Comparison of ENCODE assay signal across 7 mouse cellular contexts in the genomic region with DNA sequence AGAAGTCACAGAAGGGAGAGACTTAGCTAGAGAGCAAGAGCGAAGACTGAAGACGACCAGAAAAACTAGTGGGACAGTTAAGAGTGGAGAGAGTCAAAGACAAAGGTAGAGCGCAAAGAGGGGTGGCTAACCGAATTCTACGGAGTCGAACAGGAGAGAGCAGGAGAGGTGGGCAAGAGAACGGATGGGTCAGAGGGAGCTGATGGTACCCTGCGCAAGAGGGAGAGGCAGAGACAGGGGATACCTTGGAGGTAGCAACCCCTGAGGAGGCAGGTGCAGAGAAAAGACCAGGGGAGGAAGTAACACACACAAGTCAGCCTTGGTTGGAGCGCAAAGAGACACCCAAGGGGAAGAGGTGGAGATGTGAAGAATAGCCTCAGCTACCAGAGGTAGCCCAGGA. TPM values are rescaled to one million over a fixed set of nuclear protein-coding genes. Genes with fewer than 3 reads are reported as not detected.
A peak's percentile ranks its signal among the peaks of the same experiment; 100 is the strongest.
DNase-seq lines count a peak whose midpoint lies in the region; ATAC-seq and TF ChIP-seq lines count a peak whose summit lies in the region.

No protein-coding gene starts in this region.

- no peaks in the 10 kb centered on the region for H3K36me3 ChIP-seq in C2C12 (ENCODE audit: control insufficient read depth, insufficient read depth)
- 0 out of 2 replicates have a peak, but pooled peaks cover 2% of the 10 kb centered on the region for H3K36me3 ChIP-seq in heart, embryonic 14.5 days (ENCODE audit: control insufficient read depth, insufficient read depth, low read length)
- no peaks in the 10 kb centered on the region for H3K36me3 ChIP-seq in liver, postnatal 0 days (replicated peaks; ENCODE audit: insufficient read depth, low read length)

- no peak for TF ChIP-seq EP300 in liver, postnatal 0 days (IDR thresholded peaks at IDR 0.05; ENCODE audit: low read depth)

- H3K4me1 ChIP-seq in heart, embryonic 14.5 days (ENCODE audit: control insufficient read depth in 2 of 2, insufficient read depth in 2 of 2, low read length in 2 of 2), result peaks cover 22 to 40% of the 10 kb centered on the region in 2 experiments
- peaks cover 20% of the 10 kb centered on the region for H3K4me1 ChIP-seq in liver, postnatal 0 days (ENCODE audit: insufficient read depth)

- no peaks in the 10 kb centered on the region for H3K27me3 ChIP-seq in C2C12 (ENCODE audit: control insufficient read depth, insufficient read depth, insufficient read length)
- peaks cover 18% of the 10 kb centered on the region for H3K27me3 ChIP-seq in heart, embryonic 14.5 days (ENCODE audit: control insufficient read depth, insufficient read depth, low read length)
- peaks cover 57% of the 10 kb centered on the region for H3K27me3 ChIP-seq in liver, postnatal 0 days (ENCODE audit: insufficient read depth, low read length)

- H3K27ac ChIP-seq in heart, embryonic 14.5 days (replicated peaks in 1 of 2; ENCODE audit: control insufficient read depth in 1 of 2, insufficient read depth in 1 of 2, low read depth in 2 of 2, low read length in 2 of 2), result peak overlapping the region in 1 of 2 experiments; percentile 85; a peak in 1 of 4 replicates
- H3K27ac ChIP-seq in liver, postnatal 0 days (ENCODE audit: low read depth), result no peak overlapping the region

- peaks cover 2% of the 10 kb centered on the region for H3K79me3 ChIP-seq in C2C12 (ENCODE audit: low read depth)

- H3K4me2 ChIP-seq in heart, embryonic 14.5 days (ENCODE audit: low read length), result peak overlapping the region; percentile 96
- H3K4me2 ChIP-seq in liver, postnatal 0 days (ENCODE audit: low read depth, low read length), result peak overlapping the region; percentile 71

- no peak for TF ChIP-seq CTCF in C2C12 (IDR thresholded peaks at IDR 0.05; ENCODE audit: control insufficient read depth, insufficient read depth, insufficient read length)
- no peak for TF ChIP-seq CTCF in liver, postnatal 0 days (IDR thresholded peaks at IDR 0.05; ENCODE audit: low read depth)

- peak; percentile 44 to 45 for DNase-seq in B cell, adult 2 months
- DNase-seq in liver, postnatal 0 days, result no peak
- no peak for DNase-seq in layer of hippocampus, adult 9-10 months (ENCODE audit: low spot score)
- no peak for DNase-seq in layer of hippocampus, adult 11-12 months (ENCODE audit: low spot score)

- 4% methylated on average over 9 of the region's 9 CpGs for WGBS in heart, embryonic 14.5 days
- whole genome bisulfite sequencing in liver, postnatal 0 days (ENCODE audit: insufficient replicate concordance), result 6% methylated on average over 9 of the region's 9 CpGs

- peak overlapping the region; percentile 27 for H3ac ChIP-seq in C2C12 (ENCODE audit: control insufficient read depth, insufficient read length, low read depth)

- peak overlapping the region; percentile 49 for H3K4me3 ChIP-seq in C2C12 (ENCODE audit: insufficient read depth, poor library complexity, severe bottlenecking)
- peak overlapping the region; percentile 58 to 73 for H3K4me3 ChIP-seq in heart, embryonic 14.5 days (ENCODE audit: control insufficient read depth in 1 of 2, insufficient read depth in 1 of 2, low read depth in 1 of 2, low read length in 2 of 2)
- peak overlapping the region; percentile 44 for H3K4me3 ChIP-seq in liver, postnatal 0 days (ENCODE audit: low read depth, low read length)

- no peak for ATAC-seq in heart, embryonic 14.5 days (ENCODE audit: insufficient number of reproducible peaks, insufficient read depth, low FRiP score, low read depth)
- no peak for ATAC-seq in liver, postnatal 0 days
- ATAC-seq in erythroblast, adult 5-6 weeks (replicated peaks; ENCODE audit: low FRiP score, poor library complexity, severe bottlenecking), result no peak

- H3K9ac ChIP-seq in heart, embryonic 14.5 days (ENCODE audit: low read length), result peak overlapping the region; percentile 82
- H3K9ac ChIP-seq in liver, postnatal 0 days (replicated peaks), result no peak overlapping the region

- peaks cover 10% of the 10 kb centered on the region for H3K79me2 ChIP-seq in C2C12 (ENCODE audit: control insufficient read depth, insufficient read depth)

- no peaks in the 10 kb centered on the region for H3K9me3 ChIP-seq in heart, embryonic 14.5 days (ENCODE audit: control insufficient read depth, low read length)
- no peaks in the 10 kb centered on the region for H3K9me3 ChIP-seq in liver, postnatal 0 days (ENCODE audit: low read length)

TF ChIP-seq in C2C12, 6 proteins besides CTCF, POLR2A, EP300 and RAD21:
- TF ChIP-seq FOSL1 (IDR thresholded peaks at IDR 0.05; ENCODE audit: insufficient read depth, low read length, poor library complexity, severe bottlenecking) (no peak), CEBPB (IDR thresholded peaks at IDR 0.05; ENCODE audit: low read depth) (no peak), MAX (IDR thresholded peaks at IDR 0.05) (no peak), MYOG (IDR thresholded peaks at IDR 0.05; ENCODE audit: control insufficient read depth, extremely low read depth, insufficient read length) (no peak), USF1 (IDR thresholded peaks at IDR 0.05; ENCODE audit: low read depth) (no peak), MYOD1 (IDR thresholded peaks at IDR 0.05; ENCODE audit: control insufficient read depth, insufficient read length, low read depth) (no peak)

RNA-seq across cellular contexts. Expression of gene Gdf11, which starts 0.7 kb away (rescaled TPM):
- 17.0 TPM for polyA plus RNA-seq in C2C12 (2012; fragmentation: generic; extraction: Trizol)
- polyA plus RNA-seq in heart, embryonic 14.5 days (2014; fragmentation: Nextera tagmentation; extraction: Ambion mirVana), result 2.3 and 3.4 TPM in 2 replicates
- 0.17 and 0.23 TPM in 2 replicates for polyA plus RNA-seq in liver, postnatal 0 days (2015; fragmentation: Nextera tagmentation; extraction: Ambion mirVana)
- total RNA-seq in erythroblast, adult 5-6 weeks (2015; ENCODE audit: low replicate concordance), result not detected in 2 replicates
- not detected in 2 replicates for total RNA-seq in erythroblast, adult 5-6 weeks (2017; ENCODE audit: low replicate concordance)

RNA-seq across cellular contexts. Expression of gene Cd63, which starts 8.5 kb away (rescaled TPM):
- 2,043 TPM for polyA plus RNA-seq in C2C12 (2012; fragmentation: generic; extraction: Trizol)
- 363 and 394 TPM in 2 replicates for polyA plus RNA-seq in heart, embryonic 14.5 days (2014; fragmentation: Nextera tagmentation; extraction: Ambion mirVana)
- polyA plus RNA-seq in liver, postnatal 0 days (2015; fragmentation: Nextera tagmentation; extraction: Ambion mirVana), result 271 and 296 TPM in 2 replicates
- total RNA-seq in erythroblast, adult 5-6 weeks (2015; ENCODE audit: low replicate concordance), result 90.9 and 115 TPM in 2 replicates
- total RNA-seq in erythroblast, adult 5-6 weeks (2017; ENCODE audit: low replicate concordance), result 27.2 and 35.5 TPM in 2 replicates

RNA-seq across cellular contexts. Expression of gene Rdh5, which starts 30.4 kb away (rescaled TPM):
- polyA plus RNA-seq in C2C12 (2012; fragmentation: generic; extraction: Trizol), result 12.6 TPM
- 7.7 and 11.5 TPM in 2 replicates for polyA plus RNA-seq in heart, embryonic 14.5 days (2014; fragmentation: Nextera tagmentation; extraction: Ambion mirVana)
- 54.5 and 63.1 TPM in 2 replicates for polyA plus RNA-seq in liver, postnatal 0 days (2015; fragmentation: Nextera tagmentation; extraction: Ambion mirVana)
- 5.0 TPM in 1 of 2 replicates, not detected in the other for total RNA-seq in erythroblast, adult 5-6 weeks (2015; ENCODE audit: low replicate concordance)
- total RNA-seq in erythroblast, adult 5-6 weeks (2017; ENCODE audit: low replicate concordance), result 1.1 TPM in 1 of 2 replicates, not detected in the other

RNA-seq across cellular contexts. Expression of gene Bloc1s1, which starts 31.6 kb away (rescaled TPM):
- polyA plus RNA-seq in C2C12 (2012; fragmentation: generic; extraction: Trizol), result 204 TPM
- 239 and 251 TPM in 2 replicates for polyA plus RNA-seq in heart, embryonic 14.5 days (2014; fragmentation: Nextera tagmentation; extraction: Ambion mirVana)
- polyA plus RNA-seq in liver, postnatal 0 days (2015; fragmentation: Nextera tagmentation; extraction: Ambion mirVana), result 128 and 130 TPM in 2 replicates
- total RNA-seq in erythroblast, adult 5-6 weeks (2015; ENCODE audit: low replicate concordance), result 25.4 and 37.0 TPM in 2 replicates
- 22.7 and 24.7 TPM in 2 replicates for total RNA-seq in erythroblast, adult 5-6 weeks (2017; ENCODE audit: low replicate concordance)

RNA-seq across cellular contexts. Expression of gene Itga7, which starts 41.4 kb away (rescaled TPM):
- 100 TPM for polyA plus RNA-seq in C2C12 (2012; fragmentation: generic; extraction: Trizol)
- 3.7 and 3.9 TPM in 2 replicates for polyA plus RNA-seq in heart, embryonic 14.5 days (2014; fragmentation: Nextera tagmentation; extraction: Ambion mirVana)
- polyA plus RNA-seq in liver, postnatal 0 days (2015; fragmentation: Nextera tagmentation; extraction: Ambion mirVana), result 0.66 and 0.70 TPM in 2 replicates
- total RNA-seq in erythroblast, adult 5-6 weeks (2015; ENCODE audit: low replicate concordance), result not detected in 2 replicates
- total RNA-seq in erythroblast, adult 5-6 weeks (2017; ENCODE audit: low replicate concordance), result not detected in 2 replicates

Comparison
In these comparisons a context has a peak if more than half of its experiments do, and no peak if none do; other contexts are left out.
1. DNase-seq: peak in B cell, adult 2 months (2 of 2); none in liver, postnatal 0 days (single experiment), layer of hippocampus, adult 9-10 months (single experiment) and layer of hippocampus, adult 11-12 months (single experiment).
2. Peak in every context shown above with its lines, with median percentiles within 50 percentile points of each other: H3K4me3 ChIP-seq.